Mouse (Mus musculus): ENCODE results near the gene Mapkapk2. TPM values are rescaled to one million over a fixed set of nuclear protein-coding genes. Genes with fewer than 3 reads are reported as not detected.
"Not testable (repeated sequence)": the region's sequence is repeated elsewhere in the genome, so short reads cannot be mapped to it uniquely, and the experiment has no call there.

Gene Mapkapk2
- 25.7 and 27.0 TPM in 2 replicates for polyA plus RNA-seq (2016; fragmentation: Nextera tagmentation; extraction: Ambion mirVana)

GRCm38 (mm10) chr1:131097700-131098094 lies at the start of gene Mapkapk2:
TSS of gene Mapkapk2 (minus strand) at chr1:131097826.
- Histone ChIP-seq H3K36me3 (no peaks in the 10 kb centered on the region), H3K4me1 (peaks cover 49% of the 10 kb centered on the region), H3K27me3 (replicated peaks) (0 out of 2 replicates have a peak, but pooled peaks cover 4% of the 10 kb centered on the region), H3K9me3 (replicated peaks) (no peaks in the 10 kb centered on the region), H3K4me2 (peak within 1 kb of the TSS; percentile 96), H3K27ac (peak within 1 kb of the TSS; percentile 64), H3K4me3 (peak within 1 kb of the TSS; percentile 80), H3K9ac (peak within 1 kb of the TSS; percentile 83)
- peak; percentile 96 for ATAC-seq
- WGBS (ENCODE audit: insufficient replicate concordance), result under 1% methylated on average over 32 of the region's 32 CpGs

- Histone ChIP-seq H3K27ac (no peak overlapping the region), H3K9me3 (replicated peaks) (no peaks in the 10 kb centered on the region)
- 27% methylated on average over 3 of the region's 3 CpGs for WGBS (ENCODE audit: insufficient replicate concordance)
Observed at GRCm38 (mm10) chr1:131146181-131146614, 48.6 kb upstream of the Mapkapk2 start.

GRCm38 (mm10) chr1:131145222-131145621 lies 47.6 kb upstream of the Mapkapk2 start:
- H3K9me3 ChIP-seq (replicated peaks); H3K27me3 ChIP-seq (replicated peaks); H3K9ac ChIP-seq; H3K27ac ChIP-seq; ATAC-seq; H3K4me2 ChIP-seq; H3K36me3 ChIP-seq; H3K4me3 ChIP-seq: not testable (repeated sequence)
- WGBS (ENCODE audit: insufficient replicate concordance), result 31% methylated on average over 3 of the region's 3 CpGs
- H3K4me1 ChIP-seq, result peaks cover 15% of the 10 kb centered on the region

More at GRCm38 (mm10) chr1:131146181-131146614, 48.6 kb upstream of the Mapkapk2 start:
- H3K27me3 ChIP-seq (replicated peaks), result no peaks in the 10 kb centered on the region
- no peak overlapping the region for H3K4me3 ChIP-seq
- peaks cover 15% of the 10 kb centered on the region for H3K4me1 ChIP-seq
- no peak for ATAC-seq
- H3K9ac ChIP-seq, result no peak overlapping the region
- no peaks in the 10 kb centered on the region for H3K36me3 ChIP-seq
- H3K4me2 ChIP-seq, result no peak overlapping the region

GRCm38 (mm10) chr1:131142472-131142871 lies 44.8 kb upstream of the Mapkapk2 start:
- 56% methylated on average over 1 of the region's 1 CpGs for WGBS (ENCODE audit: insufficient replicate concordance)
- no peak for ATAC-seq

GRCm38 (mm10) chr1:131141449-131141848 lies 43.8 kb upstream of the Mapkapk2 start:
- Histone ChIP-seq H3K36me3 (no peaks in the 10 kb centered on the region), H3K9me3 (replicated peaks) (no peaks in the 10 kb centered on the region), H3K4me2 (no peak overlapping the region), H3K27ac (no peak overlapping the region), H3K4me1 (peaks cover 38% of the 10 kb centered on the region), H3K9ac (no peak overlapping the region), H3K27me3 (replicated peaks) (no peaks in the 10 kb centered on the region), H3K4me3 (no peak overlapping the region)
- no peak for ATAC-seq
- 31% methylated on average over 2 of the region's 2 CpGs for WGBS (ENCODE audit: insufficient replicate concordance)

More at GRCm38 (mm10) chr1:131142472-131142871, 44.8 kb upstream of the Mapkapk2 start:
- Histone ChIP-seq H3K4me2 (no peak overlapping the region), H3K36me3 (no peaks in the 10 kb centered on the region), H3K9ac (no peak overlapping the region), H3K27ac (no peak overlapping the region), H3K27me3 (replicated peaks) (no peaks in the 10 kb centered on the region), H3K4me3 (no peak overlapping the region), H3K9me3 (replicated peaks) (no peaks in the 10 kb centered on the region), H3K4me1 (peaks cover 29% of the 10 kb centered on the region)

- no peaks in the 10 kb centered on the region for H3K27me3 ChIP-seq (replicated peaks)
- peak overlapping the region; percentile 97 for H3K4me3 ChIP-seq
- H3K9ac ChIP-seq, result peak overlapping the region; percentile 93
- peaks cover 9% of the 10 kb centered on the region for H3K36me3 ChIP-seq
- 61% methylated on average over 11 of the region's 11 CpGs for WGBS (ENCODE audit: insufficient replicate concordance)
- no peak for ATAC-seq
- H3K4me1 ChIP-seq, result peaks cover 52% of the 10 kb centered on the region
- peak overlapping the region; percentile 95 for H3K27ac ChIP-seq
- no peaks in the 10 kb centered on the region for H3K9me3 ChIP-seq (replicated peaks)
- peak overlapping the region; percentile 88 for H3K4me2 ChIP-seq
Observed at GRCm38 (mm10) chr1:131139102-131140095, 41.8 kb upstream of the Mapkapk2 start.

DNA sequence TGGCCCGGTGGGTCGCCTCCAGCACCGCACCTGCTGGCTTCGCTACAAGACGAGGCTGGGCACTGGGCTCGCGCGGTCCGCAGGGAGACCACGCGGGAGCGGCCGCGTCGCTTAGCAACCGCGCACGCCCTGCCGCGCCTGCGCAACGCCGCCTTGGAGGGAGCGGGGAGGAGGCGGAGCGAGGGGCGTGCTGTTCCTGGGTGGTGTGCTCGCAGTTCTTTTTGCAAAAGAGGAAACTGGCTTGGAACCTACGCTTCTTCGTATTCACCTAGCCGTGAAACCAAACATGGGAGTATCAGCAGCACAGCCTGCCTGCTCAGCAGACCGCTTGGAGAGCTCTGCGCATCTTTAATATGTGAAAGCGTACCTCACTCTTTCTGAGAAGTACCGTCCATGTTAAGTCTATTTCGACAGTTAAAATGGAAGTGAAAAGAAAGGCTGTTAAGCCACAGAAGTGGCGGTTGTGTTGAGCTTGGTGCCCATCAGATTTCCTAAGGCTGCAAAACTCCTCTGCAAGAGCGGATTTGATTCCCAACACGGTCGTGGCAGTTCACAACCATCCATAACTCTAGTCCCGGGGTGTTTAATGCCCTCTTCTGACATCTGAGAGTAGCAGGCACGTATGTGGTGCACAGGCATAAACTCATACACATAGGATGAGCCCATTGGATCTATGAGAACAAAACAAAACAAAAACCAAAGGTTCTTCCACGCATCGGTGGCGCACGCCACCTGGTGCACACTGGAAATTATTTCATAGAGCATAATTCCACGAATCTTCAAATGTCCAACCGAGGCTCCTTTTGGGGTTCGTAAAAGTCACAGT lies 40.8 kb upstream of the Mapkapk2 start, which contains the start of gene Dyrk3:
Gene Dyrk3 (minus strand): TSS at position 150 of the 826 bp plus-strand sequence.
- Histone ChIP-seq H3K36me3 (peaks cover 18% of the 10 kb centered on the region), H3K27ac (peak within 1 kb of the TSS; percentile 95), H3K27me3 (replicated peaks) (no peaks in the 10 kb centered on the region), H3K4me1 (peaks cover 58% of the 10 kb centered on the region), H3K9me3 (replicated peaks) (no peaks in the 10 kb centered on the region), H3K9ac (peak within 1 kb of the TSS; percentile 93), H3K4me2 (peak within 1 kb of the TSS; percentile 88), H3K4me3 (peak within 1 kb of the TSS; percentile 97)
- 2% methylated on average over 49 of the region's 49 CpGs for WGBS (ENCODE audit: insufficient replicate concordance)
- peak; percentile 93 for ATAC-seq

DNA sequence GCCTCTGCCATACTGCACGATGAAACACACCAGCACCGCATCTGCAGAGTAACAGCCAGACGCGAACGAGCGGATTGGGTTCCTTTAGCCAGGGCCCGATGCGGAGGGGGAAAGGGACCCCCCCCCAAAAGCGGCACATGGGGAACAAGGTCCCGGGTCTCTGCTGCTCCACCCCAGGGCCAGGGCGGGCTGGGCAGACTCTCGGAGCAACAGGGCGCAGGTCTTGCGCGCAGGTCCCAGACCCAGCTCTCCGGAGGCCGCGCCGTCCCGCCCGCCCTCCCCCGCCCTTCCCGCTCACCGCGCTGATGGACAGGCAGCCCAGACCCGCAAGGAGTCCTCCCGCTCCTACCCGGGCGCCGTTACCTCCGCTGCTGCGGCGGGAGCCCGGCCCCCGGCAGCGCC lies 40.1 kb upstream of the Mapkapk2 start:
- peaks cover 61% of the 10 kb centered on the region for H3K4me1 ChIP-seq
- peaks cover 24% of the 10 kb centered on the region for H3K36me3 ChIP-seq
- H3K27ac ChIP-seq, result peak overlapping the region; percentile 95
- H3K4me2 ChIP-seq, result peak overlapping the region; percentile 88
- peak overlapping the region; percentile 93 for H3K9ac ChIP-seq
- H3K4me3 ChIP-seq, result peak overlapping the region; percentile 97
- under 1% methylated on average over 36 of the region's 36 CpGs for WGBS (ENCODE audit: insufficient replicate concordance)
- H3K27me3 ChIP-seq (replicated peaks), result no peaks in the 10 kb centered on the region
- ATAC-seq, result peak; percentile 77
- no peaks in the 10 kb centered on the region for H3K9me3 ChIP-seq (replicated peaks)

GRCm38 (mm10) chr1:131137111-131137510 lies 39.5 kb upstream of the Mapkapk2 start:
- Histone ChIP-seq H3K9ac (peak overlapping the region; percentile 93), H3K9me3 (replicated peaks) (no peaks in the 10 kb centered on the region), H3K27me3 (replicated peaks) (no peaks in the 10 kb centered on the region), H3K36me3 (peaks cover 30% of the 10 kb centered on the region), H3K4me3 (peak overlapping the region; percentile 97), H3K4me2 (peak overlapping the region; percentile 88), H3K4me1 (peaks cover 63% of the 10 kb centered on the region), H3K27ac (peak overlapping the region; percentile 88)
- no peak for ATAC-seq
- 8% methylated on average over 5 of the region's 5 CpGs for WGBS (ENCODE audit: insufficient replicate concordance)

DNA sequence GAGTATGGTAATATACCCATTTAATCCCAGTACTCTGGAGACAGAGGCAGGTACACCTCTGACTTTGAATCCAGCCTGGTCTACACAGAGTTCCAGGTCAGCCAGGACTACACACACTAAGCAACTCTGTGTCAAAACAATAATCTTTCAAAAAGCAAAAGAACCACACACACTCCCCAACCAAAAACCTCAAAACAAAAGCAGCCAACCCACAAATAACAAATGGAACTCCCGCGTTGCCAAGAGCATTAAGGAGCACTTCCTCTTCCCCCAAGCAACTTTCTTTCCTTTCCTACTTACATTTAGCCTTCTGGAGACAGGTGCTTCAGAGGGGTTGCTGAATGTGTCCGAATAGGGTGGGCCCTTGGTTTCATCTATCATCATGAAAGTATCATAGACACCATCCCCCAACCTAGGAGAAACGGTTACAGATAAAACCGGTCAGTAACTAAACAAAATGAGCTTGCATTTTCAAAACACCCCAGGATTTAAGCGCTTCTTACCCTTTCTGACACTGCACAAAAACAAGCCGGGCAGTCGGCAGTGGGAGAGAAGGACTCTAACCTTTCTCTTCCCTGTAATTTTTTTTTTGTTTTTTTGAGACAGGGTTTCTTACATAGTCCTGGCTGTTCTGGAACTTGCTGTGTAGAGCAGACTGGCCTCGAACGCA lies 38.5 kb upstream of the Mapkapk2 start:
- WGBS (ENCODE audit: insufficient replicate concordance), result 25% methylated on average over 10 of the region's 10 CpGs
- H3K4me1 ChIP-seq, result peaks cover 62% of the 10 kb centered on the region
- H3K4me3 ChIP-seq, result peak overlapping the region; percentile 97
- H3K27ac ChIP-seq, result peak overlapping the region; percentile 88
- H3K4me2 ChIP-seq, result peak overlapping the region; percentile 88
- ATAC-seq, result peak; percentile 40
- peak overlapping the region; percentile 93 for H3K9ac ChIP-seq
- H3K36me3 ChIP-seq, result peaks cover 39% of the 10 kb centered on the region
- no peaks in the 10 kb centered on the region for H3K27me3 ChIP-seq (replicated peaks)
- no peaks in the 10 kb centered on the region for H3K9me3 ChIP-seq (replicated peaks)

GRCm38 (mm10) chr1:131134942-131135522 lies 37.4 kb upstream of the Mapkapk2 start:
- Histone ChIP-seq H3K27me3 (replicated peaks) (no peaks in the 10 kb centered on the region), H3K27ac (peak overlapping the region; percentile 88), H3K4me1 (peaks cover 62% of the 10 kb centered on the region), H3K36me3 (peaks cover 50% of the 10 kb centered on the region), H3K9ac (peak overlapping the region; percentile 93), H3K9me3 (replicated peaks) (peaks cover 3% of the 10 kb centered on the region; the same call in 1 of the 2 replicates), H3K4me3 (peak overlapping the region; percentile 97), H3K4me2 (peak overlapping the region; percentile 88)
- WGBS (ENCODE audit: insufficient replicate concordance), result 47% methylated on average over 8 of the region's 8 CpGs
- ATAC-seq, result no peak

All from liver, embryonic 12.5 days (tissue).